Mouse (Mus musculus) CD8-positive naive resting alpha-beta T cell, adult 2 months (primary cell): Measurements from ENCODE around the gene Gm10324.
"Not testable (repeated sequence)": the region's sequence is repeated elsewhere in the genome, so short reads cannot be mapped to it uniquely, and the experiment has no call there.

ENCODE experiments used
- DNase-seq, 2 experiments: peaks; one replicate each; pipeline ENCODE4 v3.0.0; 2022; ENCODE audit warnings: low read depth in 2 of 2, low spot score in 2 of 2

Gene Gm10324

GRCm38 (mm10) chr13:66119247-66119646 is at the start of gene Gm10324:
Gm10324 (plus strand) TSS chr13:66119547.
- not testable (repeated sequence) for DNase-seq
